Mouse (Mus musculus): ENCODE results near the gene Amph. TPM values are rescaled to one million over a fixed set of nuclear protein-coding genes. Genes with fewer than 3 reads are reported as not detected.
A peak's percentile ranks its signal among the peaks of the same experiment; 100 is the strongest.
"Not testable (repeated sequence)": the region's sequence is repeated elsewhere in the genome, so short reads cannot be mapped to it uniquely, and the experiment has no call there.

Gene Amph
- under 1 TPM; 0.51 to 0.69 TPM for total RNA-seq (2021)
- long read RNA-seq, experiment 1: 0 reads
- long read RNA-seq, experiment 2: 0 reads

- peak; percentile 16 to 18 for DNase-seq
- intact Hi-C loops (cut with DNase I): no loop called here
Observed at GRCm38 (mm10) chr13:18948171-18949028, at the start of gene Amph. Gene Amph, plus strand, starts transcription at chr13:18948205.

GRCm38 (mm10) chr13:18903623-18904022 is 44.4 kb upstream of the Amph start:
- intact Hi-C loops (cut with DNase I): no loop called here
- no peak for DNase-seq

GRCm38 (mm10) chr13:18914774-18915173 is 33.2 kb upstream of the Amph start:
- intact Hi-C loops (cut with DNase I): no loop called here
- DNase-seq: no peak

GRCm38 (mm10) chr13:18933191-18933590 is 14.8 kb upstream of the Amph start:
- intact Hi-C loops (cut with DNase I); DNase-seq: not testable (repeated sequence)

GRCm38 (mm10) chr13:18947686-18948085 is 319 bp upstream of the Amph start:
- intact Hi-C loops (cut with DNase I): no loop called here
- no peak for DNase-seq

- no peak for DNase-seq
- intact Hi-C loops (cut with DNase I): no loop called here
Observed at GRCm38 (mm10) chr13:18949029-18949350, 985 bp downstream of the Amph start.

GRCm38 (mm10) chr13:18949626-18950200 is 1.7 kb downstream of the Amph start:
- intact Hi-C loops (cut with DNase I): no loop called here
- no peak for DNase-seq

- DNase-seq: no peak
- intact Hi-C loops (cut with DNase I): no loop called here
Observed at GRCm38 (mm10) chr13:18953575-18953974, 5.6 kb downstream of the Amph start.

- intact Hi-C loops (cut with DNase I): no loop called here
Observed at GRCm38 (mm10) chr13:18956065-18956913, 8.3 kb downstream of the Amph start.

GRCm38 (mm10) chr13:18957028-18957427 is 9.0 kb downstream of the Amph start:
- DNase-seq: no peak
- intact Hi-C loops (cut with DNase I): no loop called here

More at GRCm38 (mm10) chr13:18956065-18956913, 8.3 kb downstream of the Amph start:
- DNase-seq: no peak

- intact Hi-C loops (cut with DNase I): no loop called here
- no peak for DNase-seq
Observed at GRCm38 (mm10) chr13:18972571-18972970, 24.6 kb downstream of the Amph start.

- no peak for DNase-seq
- intact Hi-C loops (cut with DNase I): no loop called here
Observed at GRCm38 (mm10) chr13:18974351-18974750, 26.3 kb downstream of the Amph start.

GRCm38 (mm10) chr13:18987266-18987665 is 39.3 kb downstream of the Amph start:
- intact Hi-C loops (cut with DNase I): no loop called here
- no peak for DNase-seq

GRCm38 (mm10) chr13:18988323-18988722 is 40.3 kb downstream of the Amph start:
- intact Hi-C loops (cut with DNase I): no loop called here
- DNase-seq: no peak

GRCm38 (mm10) chr13:18989185-18989714 is 41.2 kb downstream of the Amph start:
- intact Hi-C loops (cut with DNase I): no loop called here
- no peak for DNase-seq

GRCm38 (mm10) chr13:19002502-19002901 is 54.5 kb downstream of the Amph start:
- no peak for DNase-seq
- intact Hi-C loops (cut with DNase I): no loop called here

GRCm38 (mm10) chr13:19004406-19004805 is 56.4 kb downstream of the Amph start:
- intact Hi-C loops (cut with DNase I): no loop called here
- DNase-seq: no peak

GRCm38 (mm10) chr13:19008440-19008839 is 60.4 kb downstream of the Amph start:
- intact Hi-C loops (cut with DNase I): no loop called here
- DNase-seq: no peak

- no peak for DNase-seq
- intact Hi-C loops (cut with DNase I): no loop called here
Observed at GRCm38 (mm10) chr13:19014825-19015375, 66.9 kb downstream of the Amph start.

- no peak for DNase-seq
- intact Hi-C loops (cut with DNase I): no loop called here
Observed at GRCm38 (mm10) chr13:19021529-19021928, 73.5 kb downstream of the Amph start.

GRCm38 (mm10) chr13:19022310-19022709 is 74.3 kb downstream of the Amph start:
- DNase-seq: no peak
- intact Hi-C loops (cut with DNase I): no loop called here

Data from gastrocnemius, postnatal 36 days (tissue).